Mouse (Mus musculus) ES-E14 (cell line): ENCODE measurements around the gene Dpep3. TPM values are rescaled to one million over a fixed set of nuclear protein-coding genes. Genes with fewer than 3 reads are reported as not detected.

ENCODE experiments used
- DNase-seq: peaks from one replicate; pipeline ENCODE4 v3.0.0-alpha.2; 2013; ENCODE audit warnings: low read depth, low spot score
- H3K27ac ChIP-seq: 2 replicates; pipeline ENCODE4 v1.5.1; 2012; ENCODE audit warnings: low read depth, mild to moderate bottlenecking, low read length, moderate library complexity, mixed read lengths; ENCODE audit not compliant: poor library complexity, insufficient read depth, severe bottlenecking
- H3K36me3 ChIP-seq: 2 replicates; pipeline ENCODE4 v1.6.1; 2012; ENCODE audit warnings: mild to moderate bottlenecking, low read length, moderate library complexity, mixed read lengths; ENCODE audit not compliant: control insufficient read depth, poor library complexity, insufficient read depth, severe bottlenecking
- H3K4me1 ChIP-seq, 2 experiments: fragments of 150-350 bp in 1 of 2; sonication (generic) in 1 of 2; 2 replicates each; pipeline ENCODE4 v1.6.1; 2012; ENCODE audit warnings: low read length in 2 of 2, mild to moderate bottlenecking in 1 of 2, mixed read lengths in 1 of 2; ENCODE audit not compliant: control insufficient read depth in 2 of 2, insufficient read depth in 2 of 2, poor library complexity in 1 of 2
- H3K4me3 ChIP-seq, 2 experiments: fragments of 150-350 bp in 1 of 2; sonication (generic) in 1 of 2; 2 replicates each; pipeline ENCODE4 v1.5.1; 2012; ENCODE audit warnings: low read length in 2 of 2, low read depth in 1 of 2, mild to moderate bottlenecking in 1 of 2, mixed read lengths in 1 of 2; ENCODE audit not compliant: insufficient read depth in 1 of 2, poor library complexity in 1 of 2, severe bottlenecking in 1 of 2
- H3K9ac ChIP-seq: 2 replicates; pipeline ENCODE4 v1.6.1; 2012; ENCODE audit warnings: low read depth, mild to moderate bottlenecking, low read length, mixed read lengths; ENCODE audit not compliant: poor library complexity, insufficient read depth, severe bottlenecking
- H3K9me3 ChIP-seq: fragments of 150-350 bp; sonication (generic); 2 replicates; pipeline ENCODE4 v1.6.1; 2012; ENCODE audit warnings: low read depth, mild to moderate bottlenecking, low read length; ENCODE audit not compliant: control insufficient read depth, insufficient read depth
- CHD2 ChIP-seq: IDR thresholded peaks from 2 replicates; pipeline ENCODE4 v1.6.1; 2014; ENCODE audit warnings: mild to moderate bottlenecking, low read depth, low read length, inconsistent platforms
- HCFC1 ChIP-seq: IDR thresholded peaks from 2 replicates; pipeline ENCODE4 v1.6.1; 2012; ENCODE audit warnings: low read length, inconsistent platforms, borderline replicate concordance; ENCODE audit not compliant: insufficient read depth
- MAFK ChIP-seq: IDR thresholded peaks from 2 replicates; pipeline ENCODE4 v1.6.1; 2014; ENCODE audit warnings: mild to moderate bottlenecking, low read depth, low read length, inconsistent platforms; ENCODE audit not compliant: insufficient read depth
- ZC3H11A ChIP-seq: IDR thresholded peaks from 2 replicates; pipeline ENCODE4 v1.6.1; 2012; ENCODE audit warnings: low read depth, mild to moderate bottlenecking, inconsistent platforms, low read length, borderline replicate concordance
- ZNF384 ChIP-seq: IDR thresholded peaks from 2 replicates; pipeline ENCODE4 v1.6.1; 2012; ENCODE audit warnings: low read depth, low read length, inconsistent platforms
- in situ Hi-C, 2 experiments: fragments of 600-800 bp; cut with MboI; formaldehyde crosslinking; loops; one replicate each; pipeline ENCODE4 v1.15.1; 2025; ENCODE audit warnings: low sequenced_read_pairs in 2 of 2, inconsistent platforms in 1 of 2; ENCODE audit not compliant: unreplicated experiment in 2 of 2
- total RNA-seq: library from RNA; depleted of rRNA; stranded (reverse); fragments of 300-350 nt; gene quantifications from 2 replicates; pipeline ENCODE4 v1.2.3, GENCODE M21; 2012; rRNA removed

Dpep3 gene
- total RNA-seq, 1 experiment: 1.5 TPM

DNA sequence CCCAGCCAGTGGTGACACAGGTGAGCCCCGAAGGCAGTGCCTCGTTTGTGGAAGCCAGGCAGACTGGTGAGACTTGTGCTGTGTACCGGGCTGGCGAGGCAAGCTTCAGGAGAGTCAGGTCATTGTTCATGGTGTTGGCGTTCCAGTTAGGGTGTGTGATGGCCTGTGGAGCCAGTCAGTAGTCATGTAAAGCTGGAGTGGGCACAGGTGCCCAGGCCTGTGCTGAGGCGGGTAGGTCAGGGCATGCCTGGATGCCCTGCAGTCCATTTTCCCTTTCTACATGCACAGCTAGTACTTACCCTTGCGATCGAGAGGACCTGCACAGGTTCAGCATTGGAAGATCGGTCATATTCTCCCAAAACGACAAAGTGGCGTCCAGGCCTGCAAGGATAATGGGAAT, 46.7 kb downstream of the Dpep3 start:
- in situ Hi-C loops: no loop called here
- no peak for DNase-seq
- Histone ChIP-seq H3K4me1 (peaks cover 0 to 6% of the 10 kb centered on the region in 2 experiments; a peak in 3 of 4 replicates), H3K9me3 (no peaks in the 10 kb centered on the region), H3K36me3 (no peaks in the 10 kb centered on the region; the same call in 1 of the 2 replicates), H3K27ac (no peak overlapping the region), H3K4me3 (no peak overlapping the region), H3K9ac (no peak overlapping the region)
- TF ChIP-seq ZC3H11A (no peak), HCFC1 (no peak), ZNF384 (no peak), MAFK (no peak), CHD2 (no peak)

DNA sequence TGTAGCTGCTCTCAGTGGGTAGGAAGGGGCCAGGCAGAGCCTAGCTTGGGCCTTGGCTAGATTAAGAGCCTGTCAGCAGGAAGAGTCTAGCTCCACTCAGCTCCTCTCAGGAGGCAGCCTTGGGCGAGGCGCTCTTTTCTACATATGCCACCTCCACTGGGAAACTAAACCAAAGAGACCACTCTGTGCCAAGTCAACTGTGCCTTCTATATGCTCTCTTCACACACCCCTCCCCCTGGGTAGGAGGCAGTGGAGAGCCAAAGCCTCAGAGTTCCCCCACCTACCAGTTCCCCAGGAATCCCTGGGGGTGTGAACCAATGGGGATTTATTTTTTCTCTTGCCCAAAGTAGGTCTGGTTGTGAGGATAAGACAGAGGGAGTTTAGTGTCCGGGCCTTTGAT, 48.0 kb downstream of the Dpep3 start:
- Histone ChIP-seq H3K36me3 (peaks cover 2% of the 10 kb centered on the region; the same call in 1 of the 2 replicates), H3K9ac (no peak overlapping the region), H3K4me1 (peaks cover 0 to 9% of the 10 kb centered on the region in 2 experiments; a peak in 3 of 4 replicates), H3K9me3 (no peaks in the 10 kb centered on the region), H3K27ac (no peak overlapping the region), H3K4me3 (no peak overlapping the region)
- DNase-seq: no peak
- in situ Hi-C loops: no loop called here
- TF ChIP-seq CHD2: no peak
- no peak for TF ChIP-seq ZC3H11A
- no peak for TF ChIP-seq MAFK
- no peak for TF ChIP-seq HCFC1
- no peak for TF ChIP-seq ZNF384

- peaks cover 2% of the 10 kb centered on the region; the same call in 1 of the 2 replicates for H3K36me3 ChIP-seq
- TF ChIP-seq ZNF384 (no peak), ZC3H11A (0 out of 2 replicates have a peak, but pooled peaks have one; percentile 44), CHD2 (no peak), MAFK (no peak)
- H3K9me3 ChIP-seq: no peaks in the 10 kb centered on the region
- no peak overlapping the region for H3K4me3 ChIP-seq
- in situ Hi-C loops: no loop called here
- H3K9ac ChIP-seq: no peak overlapping the region
- peaks cover 0 to 3% of the 10 kb centered on the region in 2 experiments; a peak in 2 of 4 replicates for H3K4me1 ChIP-seq
- DNase-seq: peak; percentile 76
- H3K27ac ChIP-seq: no peak overlapping the region
These were observed 48.6 kb downstream of the Dpep3 start for GRCm38 (mm10) chr8:105930602-105931001.

GRCm38 (mm10) chr8:105925123-105925522, 54.1 kb downstream of the Dpep3 start:
- no peak overlapping the region for H3K9ac ChIP-seq
- no peak for DNase-seq
- TF ChIP-seq ZNF384 (no peak), ZC3H11A (no peak), HCFC1 (no peak), CHD2 (no peak), MAFK (no peak)
- in situ Hi-C loops: no loop called here
- H3K27ac ChIP-seq: no peak overlapping the region
- no peak overlapping the region for H3K4me3 ChIP-seq
- no peaks in the 10 kb centered on the region for H3K9me3 ChIP-seq
- peaks cover 2 to 7% of the 10 kb centered on the region in 2 experiments; a peak in 2 of 4 replicates for H3K4me1 ChIP-seq
- peaks cover 4% of the 10 kb centered on the region; the same call in 1 of the 2 replicates for H3K36me3 ChIP-seq

Other genes with a start within 250 kb of the Dpep3 start
- gene Gfod2, start 220.8 kb downstream of the Dpep3 start, total RNA-seq: 9.3 and 11.0 TPM in 2 replicates
- 12.9 and 13.7 TPM in 2 replicates for gene Ranbp10, start 152.1 kb downstream of the Dpep3 start, total RNA-seq
- 0.13 and 0.26 TPM in 2 replicates for gene Tsnaxip1, start 151.7 kb downstream of the Dpep3 start, total RNA-seq
- gene Cenpt, start 126.2 kb downstream of the Dpep3 start, total RNA-seq: 82.2 and 127 TPM in 2 replicates
- gene Thap11, start 124.3 kb downstream of the Dpep3 start, total RNA-seq: 31.5 and 52.5 TPM in 2 replicates
- gene Nutf2, start 118.8 kb downstream of the Dpep3 start, total RNA-seq: 185 and 242 TPM in 2 replicates
- gene Edc4, start 98.5 kb downstream of the Dpep3 start, total RNA-seq: 93.9 and 117 TPM in 2 replicates
- 2.1 and 2.7 TPM in 2 replicates for gene Nrn1l, start 85.9 kb downstream of the Dpep3 start, total RNA-seq
- 13.2 and 13.7 TPM in 2 replicates for gene Pskh1, start 79.0 kb downstream of the Dpep3 start, total RNA-seq
- gene Ctrl, start 45.6 kb downstream of the Dpep3 start, total RNA-seq: 3.6 and 5.3 TPM in 2 replicates
- gene Psmb10, start 41.0 kb downstream of the Dpep3 start, total RNA-seq: 70.9 and 81.5 TPM in 2 replicates
- 2.4 and 3.6 TPM in 2 replicates for gene Lcat, start 36.0 kb downstream of the Dpep3 start, total RNA-seq
- 70.1 and 133 TPM in 2 replicates for gene Slc12a4, start 13.3 kb downstream of the Dpep3 start, total RNA-seq
- 16.8 and 17.4 TPM in 2 replicates for gene Dus2, start 11.9 kb upstream of the Dpep3 start, total RNA-seq
- gene Dpep2nb, start 26.5 kb upstream of the Dpep3 start, total RNA-seq: not detected in 2 replicates
- gene Ddx28, start 32.5 kb upstream of the Dpep3 start, total RNA-seq: 31.5 and 41.5 TPM in 2 replicates
- gene Nfatc3, start 79.4 kb upstream of the Dpep3 start, total RNA-seq: 17.2 and 19.6 TPM in 2 replicates
- gene Esrp2, start 157.5 kb upstream of the Dpep3 start, total RNA-seq: 12.5 and 20.1 TPM in 2 replicates
- 26.0 and 38.8 TPM in 2 replicates for gene Pla2g15, start 171.0 kb upstream of the Dpep3 start, total RNA-seq
- gene Slc7a6, start 189.4 kb upstream of the Dpep3 start, total RNA-seq: 44.2 and 46.2 TPM in 2 replicates
- 66.2 and 69.1 TPM in 2 replicates for gene Slc7a6os, start 231.5 kb upstream of the Dpep3 start, total RNA-seq
- 55.8 and 66.1 TPM in 2 replicates for gene Prmt7, start 231.5 kb upstream of the Dpep3 start, total RNA-seq